Mouse (Mus musculus) midbrain, embryonic 16.5 days (tissue): ENCODE data around the gene Serpinh1. TPM values are rescaled to one million over a fixed set of nuclear protein-coding genes. Genes with fewer than 3 reads are reported as not detected.

Source experiments
- ATAC-seq: fragments of 200-750 bp; cut with Nextera tagmentation; 2 replicates; pipeline ENCODE4 v1.8.0; 2017; ENCODE audit warnings: moderate TSS enrichment
- H3K27ac ChIP-seq: fragments of 300-500 bp; sonication (generic); 2 replicates; pipeline ENCODE4 v1.5.1; 2014; ENCODE audit warnings: mild to moderate bottlenecking, low read length, mixed read lengths
- H3K27me3 ChIP-seq: fragments of 300-500 bp; sonication (generic); 2 replicates; pipeline ENCODE4 v1.6.1; 2014; ENCODE audit warnings: low read depth, low read length, mixed read lengths; ENCODE audit not compliant: control insufficient read depth, insufficient read depth
- H3K36me3 ChIP-seq: fragments of 300-500 bp; sonication (generic); 2 replicates; pipeline ENCODE4 v1.6.1; 2014; ENCODE audit warnings: mild to moderate bottlenecking, low read length, moderate library complexity, mixed read lengths; ENCODE audit not compliant: control insufficient read depth, insufficient read depth
- H3K4me1 ChIP-seq: fragments of 300-500 bp; sonication (generic); 2 replicates; pipeline ENCODE4 v1.6.1; 2014; ENCODE audit warnings: mild to moderate bottlenecking, low read length, mixed read lengths; ENCODE audit not compliant: control insufficient read depth, insufficient read depth
- H3K4me2 ChIP-seq: fragments of 300-500 bp; sonication (generic); 2 replicates; pipeline ENCODE4 v1.6.1; 2014; ENCODE audit warnings: mild to moderate bottlenecking, low read length, mixed read lengths
- H3K4me3 ChIP-seq: fragments of 300-500 bp; sonication (generic); 2 replicates; pipeline ENCODE4 v1.5.1; 2014; ENCODE audit warnings: low read depth, mild to moderate bottlenecking, low read length, moderate library complexity, mixed read lengths
- H3K9ac ChIP-seq: fragments of 300-500 bp; sonication (generic); 2 replicates; pipeline ENCODE4 v1.6.1; 2014; ENCODE audit warnings: low read depth, low read length, mixed read lengths
- H3K9me3 ChIP-seq: fragments of 300-500 bp; sonication (generic); replicated peaks from 2 replicates; pipeline ENCODE4 v1.6.1; 2014; ENCODE audit warnings: mild to moderate bottlenecking, low read length, mixed read lengths; ENCODE audit not compliant: control insufficient read depth, poor library complexity, severe bottlenecking
- WGBS: fragments of 180-500 bp; shearing (Covaris S2); extraction: QIAGEN DNeasy Blood & Tissue Kit; methylation state at CpG from one replicate; pipeline ENCODE4 v1.1.7; 2014; 5-methylcytosine and 5-hydroxymethylcytosine counted together
- polyA plus RNA-seq: library from polyadenylated mRNA; unstranded; fragments of >200 nt; fragmentation: Nextera tagmentation; extraction: Ambion mirVana; gene quantifications from 2 replicates; pipeline ENCODE4 v1.2.1, GENCODE M21; 2015

Gene Serpinh1
- polyA plus RNA-seq, 1 experiment from 2014 or later, result 185 TPM

- H3K27me3 ChIP-seq, result no peaks in the 10 kb centered on the region
- H3K4me1 ChIP-seq, result peaks cover 19% of the 10 kb centered on the region
- no peak overlapping the region for H3K4me3 ChIP-seq
- WGBS, result 92% methylated on average over 6 of the region's 6 CpGs
- no peaks in the 10 kb centered on the region for H3K9me3 ChIP-seq
- no peak overlapping the region for H3K27ac ChIP-seq
- no peak overlapping the region for H3K9ac ChIP-seq
- peaks cover 15% of the 10 kb centered on the region for H3K36me3 ChIP-seq
- no peak overlapping the region for H3K4me2 ChIP-seq
- ATAC-seq, result no peak
Measured at GRCm38 (mm10) chr7:99322691-99323320, 30.2 kb downstream of the Serpinh1 start.

GRCm38 (mm10) chr7:99320524-99320923 lies 32.5 kb downstream of the Serpinh1 start:
- H3K9ac ChIP-seq, result no peak overlapping the region
- no peaks in the 10 kb centered on the region for H3K9me3 ChIP-seq
- 25% methylated on average over 14 of the region's 14 CpGs for WGBS
- H3K4me3 ChIP-seq, result no peak overlapping the region
- H3K4me1 ChIP-seq, result peaks cover 19% of the 10 kb centered on the region
- H3K27me3 ChIP-seq, result no peaks in the 10 kb centered on the region
- peaks cover 24% of the 10 kb centered on the region for H3K36me3 ChIP-seq
- H3K4me2 ChIP-seq, result no peak overlapping the region
- peak overlapping the region; percentile 43; the same call in 1 of the 2 replicates for H3K27ac ChIP-seq
- ATAC-seq, result no peak

GRCm38 (mm10) chr7:99317475-99317874 lies 35.6 kb downstream of the Serpinh1 start:
- Histone ChIP-seq H3K4me3 (no peak overlapping the region), H3K9me3 (no peaks in the 10 kb centered on the region), H3K9ac (no peak overlapping the region), H3K4me2 (no peak overlapping the region), H3K27ac (no peak overlapping the region), H3K4me1 (peaks cover 35% of the 10 kb centered on the region), H3K36me3 (peaks cover 14% of the 10 kb centered on the region), H3K27me3 (no peaks in the 10 kb centered on the region)
- 69% methylated on average over 7 of the region's 7 CpGs for WGBS
- ATAC-seq, result no peak

- ATAC-seq, result no peak
- peaks cover 14% of the 10 kb centered on the region for H3K36me3 ChIP-seq
Measured at GRCm38 (mm10) chr7:99316207-99316606, 36.8 kb downstream of the Serpinh1 start.

GRCm38 (mm10) chr7:99314565-99314964 lies 38.5 kb downstream of the Serpinh1 start:
- Histone ChIP-seq H3K36me3 (peaks cover 14% of the 10 kb centered on the region), H3K4me2 (no peak overlapping the region), H3K9ac (no peak overlapping the region), H3K4me3 (no peak overlapping the region), H3K4me1 (peaks cover 47% of the 10 kb centered on the region), H3K9me3 (no peaks in the 10 kb centered on the region), H3K27me3 (no peaks in the 10 kb centered on the region), H3K27ac (peak overlapping the region; percentile 40; the same call in 1 of the 2 replicates)
- WGBS, result 82% methylated on average over 4 of the region's 4 CpGs
- no peak for ATAC-seq

More at GRCm38 (mm10) chr7:99316207-99316606, 36.8 kb downstream of the Serpinh1 start:
- WGBS, result 79% methylated on average over 7 of the region's 7 CpGs
- H3K27me3 ChIP-seq, result no peaks in the 10 kb centered on the region
- no peaks in the 10 kb centered on the region for H3K9me3 ChIP-seq
- no peak overlapping the region for H3K4me2 ChIP-seq
- H3K27ac ChIP-seq, result 0 out of 2 replicates have a peak overlapping the region, but pooled peaks have one; percentile 2
- H3K9ac ChIP-seq, result 0 out of 2 replicates have a peak overlapping the region, but pooled peaks have one; percentile 10
- no peak overlapping the region for H3K4me3 ChIP-seq
- peaks cover 48% of the 10 kb centered on the region for H3K4me1 ChIP-seq

GRCm38 (mm10) chr7:99313253-99313652 lies 39.8 kb downstream of the Serpinh1 start:
- H3K27me3 ChIP-seq, result no peaks in the 10 kb centered on the region
- peaks cover 47% of the 10 kb centered on the region for H3K4me1 ChIP-seq
- peak; percentile 39; the same call in 1 of the 2 replicates for ATAC-seq
- WGBS, result 32% methylated on average over 8 of the region's 8 CpGs
- peak overlapping the region; percentile 48; the same call in 1 of the 2 replicates for H3K9ac ChIP-seq
- no peak overlapping the region for H3K4me3 ChIP-seq
- peak overlapping the region; percentile 42 for H3K4me2 ChIP-seq
- peak overlapping the region; percentile 93 for H3K27ac ChIP-seq
- peaks cover 14% of the 10 kb centered on the region for H3K36me3 ChIP-seq
- no peaks in the 10 kb centered on the region for H3K9me3 ChIP-seq

- Histone ChIP-seq H3K27ac (peak overlapping the region; percentile 93), H3K4me1 (peaks cover 50% of the 10 kb centered on the region), H3K36me3 (peaks cover 14% of the 10 kb centered on the region), H3K4me2 (peak overlapping the region; percentile 42), H3K27me3 (no peaks in the 10 kb centered on the region), H3K9me3 (no peaks in the 10 kb centered on the region), H3K4me3 (no peak overlapping the region), H3K9ac (0 out of 2 replicates have a peak overlapping the region, but pooled peaks have one; percentile 54)
- ATAC-seq, result peak; percentile 86
- 5% methylated on average over 8 of the region's 8 CpGs for WGBS
Measured at GRCm38 (mm10) chr7:99312671-99313143, 40.3 kb downstream of the Serpinh1 start.

GRCm38 (mm10) chr7:99312058-99312457 lies 41.0 kb downstream of the Serpinh1 start:
- peak; percentile 48 for ATAC-seq
- no peaks in the 10 kb centered on the region for H3K27me3 ChIP-seq
- peaks cover 11% of the 10 kb centered on the region for H3K36me3 ChIP-seq
- 21% methylated on average over 4 of the region's 4 CpGs for WGBS
- no peak overlapping the region for H3K4me3 ChIP-seq
- peak overlapping the region; percentile 54; the same call in 1 of the 2 replicates for H3K9ac ChIP-seq
- peak overlapping the region; percentile 93 for H3K27ac ChIP-seq
- peaks cover 56% of the 10 kb centered on the region for H3K4me1 ChIP-seq
- no peaks in the 10 kb centered on the region for H3K9me3 ChIP-seq
- peak overlapping the region; percentile 42 for H3K4me2 ChIP-seq

- no peak for ATAC-seq
Measured at GRCm38 (mm10) chr7:99311433-99311832, 41.6 kb downstream of the Serpinh1 start.

More at GRCm38 (mm10) chr7:99311433-99311832, 41.6 kb downstream of the Serpinh1 start:
- 17% methylated on average over 7 of the region's 7 CpGs for WGBS
- H3K9me3 ChIP-seq, result no peaks in the 10 kb centered on the region
- peak overlapping the region; percentile 93 for H3K27ac ChIP-seq
- peaks cover 9% of the 10 kb centered on the region for H3K36me3 ChIP-seq
- peak overlapping the region; percentile 23 for H3K4me2 ChIP-seq
- H3K9ac ChIP-seq, result peak overlapping the region; percentile 55
- H3K4me1 ChIP-seq, result peaks cover 60% of the 10 kb centered on the region
- no peak overlapping the region for H3K4me3 ChIP-seq
- no peaks in the 10 kb centered on the region for H3K27me3 ChIP-seq
